Mouse (Mus musculus): ENCODE measurements around the gene Zfhx3.

GRCm38 (mm10) chr8:108931837-108932236 lies 989.4 kb downstream of the Zfhx3 start:
- TF ChIP-seq CTCF (IDR thresholded peaks at IDR 0.05; ENCODE audit: low read depth), result no peak
- no peak for TF ChIP-seq EP300 (IDR thresholded peaks at IDR 0.05; ENCODE audit: low read depth)

All from liver, embryonic 14.5 days (tissue).